Mouse (Mus musculus): ENCODE measurements around the gene Eefsec.
A peak's percentile ranks its signal among the peaks of the same experiment; 100 is the strongest.

- TF ChIP-seq CTCF (IDR thresholded peaks at IDR 0.05; ENCODE audit: low read depth) (peak; percentile 70), EP300 (IDR thresholded peaks at IDR 0.05; ENCODE audit: low read depth) (no peak)
Observed at GRCm38 (mm10) chr6:88242604-88243003, 203.7 kb downstream of the Eefsec start.
